Mouse (Mus musculus): ENCODE measurements at regions not wholly inside any gene's neighbourhood (a gene's known extent, or its start where the extent isn't known, plus 50 kb on each side); places are given as distances from the start of the nearest gene placed in this dataset.

DNA sequence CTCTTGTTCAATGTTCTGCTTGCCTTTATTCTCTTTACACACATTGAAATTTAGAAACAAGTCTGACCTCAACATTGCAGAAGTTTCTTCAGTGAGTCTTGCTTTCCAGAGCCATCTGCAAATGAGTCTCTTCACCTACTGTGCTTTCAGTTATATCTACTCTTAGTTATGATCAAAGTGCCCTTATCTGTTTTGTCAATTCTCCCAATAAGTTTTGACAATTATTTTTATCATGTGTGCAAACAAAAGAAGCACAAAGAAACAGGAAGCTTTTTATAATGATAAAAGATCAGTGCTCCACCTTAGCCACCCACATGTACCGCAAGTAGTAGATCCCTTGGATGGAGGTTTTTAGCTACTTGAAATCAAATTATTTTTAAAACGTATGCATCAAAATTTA is 1322.8 kb upstream of the Zeb2 start:
- TF ChIP-seq ZNF384 (IDR thresholded peaks at IDR 0.05; ENCODE audit: low read depth, low read length) (no peak), ZC3H11A (IDR thresholded peaks at IDR 0.05; ENCODE audit: borderline replicate concordance, low read depth, low read length) (no peak)

All from ES-E14 (cell line).